Mouse (Mus musculus): ENCODE results near the gene Idh3b.
A peak's percentile ranks its signal among the peaks of the same experiment; 100 is the strongest.

The Idh3b gene

DNA sequence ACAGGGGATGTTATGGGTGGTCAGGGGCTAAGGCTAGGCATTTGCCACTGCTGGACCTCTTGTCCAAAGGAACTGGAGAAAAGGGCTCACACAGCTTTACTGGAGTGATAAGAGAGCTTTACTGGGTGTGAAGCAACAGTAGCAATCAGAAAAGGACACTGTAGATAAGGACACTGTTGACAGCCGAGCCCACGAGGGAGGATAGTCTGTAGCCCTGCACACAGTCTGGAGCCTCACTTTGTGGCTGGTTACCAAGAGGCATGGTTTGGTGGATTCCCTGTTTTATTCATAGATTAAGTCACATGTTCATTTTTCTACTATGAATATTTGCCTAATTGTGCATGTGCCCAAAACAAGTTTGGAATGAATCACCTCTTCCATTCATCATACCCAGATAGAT is 21.9 kb downstream of the Idh3b start:
- no peak for DNase-seq

- no peak for DNase-seq
Observed at GRCm38 (mm10) chr2:130261914-130262313, 22.4 kb downstream of the Idh3b start.

DNA sequence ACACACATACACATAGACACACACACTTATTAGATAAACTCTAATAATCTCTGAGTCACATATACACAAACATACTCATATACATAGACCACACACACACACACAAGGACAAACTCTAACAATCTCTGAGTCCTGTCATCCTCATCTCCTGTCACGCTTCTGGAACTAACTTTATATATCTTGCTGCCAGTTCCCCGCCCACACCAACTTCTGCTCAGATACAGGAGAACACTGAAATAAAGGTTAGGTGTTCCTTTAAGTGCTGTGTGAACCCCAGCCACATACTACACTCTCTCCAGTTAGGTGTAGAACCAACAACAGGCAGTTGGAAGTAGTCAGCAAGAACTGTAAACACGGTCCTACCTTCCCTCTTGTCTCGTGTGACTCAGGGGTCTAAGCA is 23.5 kb downstream of the Idh3b start:
- no peak for DNase-seq

GRCm38 (mm10) chr2:130256762-130257161 is 27.6 kb downstream of the Idh3b start:
- no peak for DNase-seq

- no peak for DNase-seq
Observed at GRCm38 (mm10) chr2:130248226-130248625, 36.1 kb downstream of the Idh3b start.

GRCm38 (mm10) chr2:130246912-130247311 is 37.4 kb downstream of the Idh3b start:
- peak; percentile 64 for DNase-seq
